Mouse (Mus musculus) cerebellum, adult 8-10 months (tissue): ENCODE data around the gene Tbc1d10b.

Source experiments
- DNase-seq: peaks from one replicate; pipeline ENCODE4 v3.0.0; 2022

Tbc1d10b gene

DNA sequence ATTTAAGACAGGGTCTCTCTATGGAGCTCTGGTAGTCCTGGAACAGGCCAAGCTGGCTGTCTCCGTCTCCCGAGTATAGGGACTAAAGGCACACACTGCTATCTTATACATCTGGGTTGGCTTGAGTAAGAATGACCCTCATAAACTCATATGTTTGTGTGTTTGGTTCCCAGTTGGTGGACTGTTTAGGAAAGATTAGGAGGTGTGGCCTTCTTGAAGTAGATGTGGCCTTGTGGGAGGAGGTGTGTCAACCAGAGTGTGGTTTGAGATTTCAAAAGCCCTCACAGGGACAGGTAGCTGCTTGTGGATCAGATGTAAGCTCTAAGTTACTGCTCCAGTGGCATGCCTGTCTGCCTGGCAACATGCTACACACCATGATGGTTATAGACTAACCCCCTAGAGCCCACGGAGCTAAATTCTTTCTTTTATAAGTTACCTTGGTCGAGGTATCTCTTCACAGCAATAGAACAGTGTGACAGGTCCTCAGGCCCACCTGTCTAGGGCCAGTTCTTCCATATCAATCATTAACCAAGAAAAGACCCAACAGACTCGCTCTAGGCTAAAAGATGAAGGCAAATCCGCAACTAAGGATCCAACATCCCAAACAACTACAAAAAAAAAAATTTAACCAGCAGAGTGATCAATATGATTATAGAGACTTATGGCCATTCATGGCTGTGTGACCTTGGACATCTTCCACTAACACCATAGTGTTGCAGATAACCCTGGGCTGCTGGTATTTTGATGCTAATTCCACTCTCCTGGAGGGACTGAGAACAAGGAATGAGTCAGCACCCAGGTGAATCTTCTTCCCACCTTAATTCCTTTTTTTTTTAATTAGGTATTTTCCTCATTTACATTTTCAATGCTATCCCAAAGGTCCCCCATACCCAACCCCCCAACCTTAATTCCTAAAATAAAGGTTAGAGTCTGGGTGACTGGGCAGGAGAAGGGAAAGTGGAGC is 15.5 kb upstream of the Tbc1d10b start:
- no peak for DNase-seq

DNA sequence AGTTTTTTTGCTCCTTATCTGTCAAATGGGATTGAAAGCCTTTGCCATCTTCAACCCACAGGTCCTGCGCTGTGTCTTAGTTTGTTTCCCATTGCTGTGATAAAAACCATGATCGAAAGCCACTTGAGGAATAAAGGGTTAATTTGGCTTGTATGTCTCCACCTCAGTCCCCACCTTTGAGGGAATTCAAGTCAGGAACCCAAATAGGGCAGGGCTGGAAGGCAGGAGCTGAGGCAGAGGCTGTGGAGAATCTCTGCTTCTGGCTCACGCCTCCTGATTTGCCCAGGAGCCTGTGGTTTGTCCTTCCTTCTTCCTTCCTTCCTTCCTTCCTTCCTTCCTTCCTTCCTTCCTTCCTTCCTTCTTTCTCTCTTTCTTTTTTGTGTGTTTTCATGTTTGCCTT is 14.8 kb upstream of the Tbc1d10b start:
- DNase-seq = no peak

DNA sequence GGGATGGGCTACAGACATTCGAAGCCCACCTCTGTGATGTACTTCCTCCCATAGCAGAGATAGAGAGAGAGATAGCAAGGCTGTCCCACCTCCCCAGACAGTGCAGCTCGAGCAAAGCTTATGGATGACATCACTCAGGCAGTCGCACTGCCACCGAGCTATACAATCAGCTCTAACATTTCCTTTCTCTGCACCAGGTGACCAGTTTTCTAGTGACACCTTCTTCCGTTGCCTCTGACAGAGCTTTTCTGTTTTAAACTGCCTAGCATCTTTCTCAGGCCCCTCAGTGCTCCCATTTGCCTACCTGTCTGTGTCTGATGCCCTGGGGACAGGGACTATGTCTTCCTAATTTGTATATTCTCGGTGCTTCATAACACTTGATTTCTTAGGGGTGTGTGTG is 12.2 kb upstream of the Tbc1d10b start:
- DNase-seq = no peak

DNA sequence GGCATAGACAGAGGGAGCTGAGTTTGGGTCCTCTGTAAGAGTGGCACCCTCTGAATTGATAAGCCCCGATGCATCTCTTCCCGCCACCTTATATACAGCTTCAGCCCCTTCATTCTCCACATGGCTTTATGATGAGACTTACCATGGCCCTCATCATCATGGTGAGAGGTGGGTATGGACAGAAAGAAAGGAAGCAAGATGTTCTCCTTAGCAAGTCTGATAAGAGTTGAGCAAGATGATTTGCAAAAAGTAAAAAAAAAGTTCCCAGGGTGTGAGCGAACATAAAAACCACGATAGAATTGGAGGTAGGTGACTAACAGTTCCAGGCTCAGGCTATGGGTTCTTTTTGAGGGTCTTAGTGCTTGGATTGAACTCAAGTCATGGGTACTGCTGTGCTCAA is 10.4 kb upstream of the Tbc1d10b start:
- DNase-seq = no peak

DNA sequence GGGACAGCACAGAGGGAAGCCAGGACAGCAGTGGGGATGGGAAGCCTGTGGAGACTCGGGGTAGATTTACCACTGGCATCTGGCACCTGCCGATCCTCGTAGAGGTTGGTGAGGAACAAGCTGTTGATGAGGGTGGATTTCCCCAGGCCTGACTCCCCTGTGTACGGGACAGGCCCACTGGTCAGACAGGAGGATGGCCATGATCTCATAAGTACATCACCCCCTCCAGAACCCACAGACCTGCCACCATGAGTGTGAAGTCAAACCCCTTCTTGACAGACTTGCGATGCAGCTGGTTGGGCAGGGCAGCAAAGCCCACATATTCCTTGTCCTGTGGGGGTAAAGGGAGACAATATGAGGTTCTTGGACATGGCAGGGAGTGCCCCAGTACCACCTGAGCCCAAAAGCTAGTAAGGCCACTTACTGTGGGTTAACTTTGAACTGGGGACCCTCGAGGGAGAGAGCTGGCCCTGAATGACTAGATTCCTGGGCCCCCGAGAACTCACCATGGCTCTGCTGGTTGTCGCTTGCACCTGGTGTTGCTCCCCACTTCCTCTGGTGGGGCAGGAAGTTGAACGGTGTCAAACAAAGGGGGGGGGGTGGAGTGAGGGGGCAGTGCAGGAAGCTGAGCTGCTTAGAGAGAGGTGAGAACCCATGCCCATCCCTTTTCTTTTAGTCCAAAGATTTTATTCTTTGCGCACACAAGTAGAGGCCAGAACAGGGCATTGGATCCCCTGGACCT is 9.8 kb upstream of the Tbc1d10b start:
- DNase-seq = no peak

DNA sequence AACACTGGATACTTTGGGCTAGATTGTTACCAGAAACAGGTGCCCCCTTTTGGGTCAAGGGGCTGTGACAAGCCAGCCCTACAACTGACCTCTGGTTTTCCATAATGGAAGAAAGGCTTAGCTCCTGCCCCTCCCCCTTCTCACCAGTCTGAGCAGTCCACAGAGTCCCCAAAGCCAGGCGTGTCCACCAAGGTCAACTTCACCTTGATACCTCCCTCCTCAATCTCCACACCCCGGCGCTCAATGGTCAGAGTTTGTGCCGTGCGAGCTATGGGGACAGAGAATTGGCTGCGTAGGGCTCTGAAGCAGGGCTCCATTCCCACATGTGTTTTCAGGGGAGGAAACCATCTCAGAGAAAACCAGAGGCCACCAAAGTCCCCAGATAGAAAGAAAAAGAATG is 9.2 kb upstream of the Tbc1d10b start:
- DNase-seq = no peak

DNA sequence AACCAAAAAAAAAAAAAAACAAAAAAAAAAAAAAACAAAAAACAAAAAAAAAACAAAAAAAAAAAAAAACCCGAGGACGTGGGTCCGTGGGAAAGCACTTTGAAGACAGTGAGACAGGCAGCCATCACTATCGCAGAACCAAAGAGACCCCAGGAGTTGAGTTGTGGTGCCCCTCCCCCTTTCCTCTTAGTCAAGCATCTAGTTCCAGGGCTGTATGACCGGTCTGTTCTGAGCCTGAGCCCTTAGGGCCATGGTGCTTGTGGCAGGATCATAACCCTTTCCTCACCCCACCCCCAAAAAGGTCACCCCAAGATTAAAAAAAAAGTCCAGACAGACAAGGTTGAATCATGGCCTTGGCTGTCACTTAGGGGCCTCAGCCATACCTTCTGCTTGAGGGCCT is 8.0 kb upstream of the Tbc1d10b start:
- no peak for DNase-seq

GRCm38 (mm10) chr7:127214981-127215871 is 7.0 kb upstream of the Tbc1d10b start:
- peak; percentile 69 for DNase-seq

- no peak for DNase-seq
Measured at GRCm38 (mm10) chr7:127214521-127214920, 6.3 kb upstream of the Tbc1d10b start.

- no peak for DNase-seq
Measured at GRCm38 (mm10) chr7:127213930-127214329, 5.7 kb upstream of the Tbc1d10b start.

- DNase-seq = no peak
Measured at GRCm38 (mm10) chr7:127213485-127213884, 5.2 kb upstream of the Tbc1d10b start.

DNA sequence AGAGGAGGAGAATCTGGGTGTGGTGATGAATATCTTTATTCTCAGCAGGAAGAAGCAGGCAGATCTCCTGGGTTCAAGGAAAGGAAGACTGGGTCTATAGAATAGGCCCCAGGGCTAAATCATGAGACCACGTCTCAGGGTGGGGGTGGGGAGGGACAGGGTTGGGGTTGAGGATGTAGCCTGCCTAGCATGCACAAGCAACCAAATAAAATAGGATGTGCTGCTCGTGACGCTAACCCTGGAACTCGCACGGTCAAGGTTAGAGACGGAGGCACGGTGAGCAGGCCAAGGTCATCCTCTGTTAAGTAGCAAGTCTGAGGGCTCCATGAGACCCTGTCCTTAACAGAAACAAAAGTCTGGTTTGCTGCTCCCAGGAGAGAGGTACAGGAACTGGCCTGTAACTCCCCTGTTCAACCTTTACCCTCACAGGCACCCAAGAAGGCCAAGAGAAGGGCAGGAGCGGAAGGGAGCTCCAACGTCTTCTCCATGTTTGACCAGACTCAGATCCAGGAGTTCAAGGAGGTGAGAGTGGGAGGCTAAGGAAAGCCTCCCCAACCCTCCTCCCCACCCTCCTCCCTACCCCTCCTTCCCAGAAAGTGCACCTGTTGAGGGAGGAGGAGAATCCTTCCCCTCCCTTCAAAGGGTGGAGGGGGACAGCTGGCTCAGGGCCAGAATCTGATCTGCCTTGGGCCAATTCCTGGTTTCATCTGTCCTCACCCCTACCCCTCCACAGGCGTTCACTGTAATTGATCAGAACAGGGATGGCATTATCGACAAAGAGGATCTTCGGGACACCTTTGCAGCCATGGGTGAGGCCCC is 4.4 kb upstream of the Tbc1d10b start:
- no peak for DNase-seq

- no peak for DNase-seq
Measured at GRCm38 (mm10) chr7:127211014-127211745, 2.9 kb upstream of the Tbc1d10b start.

DNA sequence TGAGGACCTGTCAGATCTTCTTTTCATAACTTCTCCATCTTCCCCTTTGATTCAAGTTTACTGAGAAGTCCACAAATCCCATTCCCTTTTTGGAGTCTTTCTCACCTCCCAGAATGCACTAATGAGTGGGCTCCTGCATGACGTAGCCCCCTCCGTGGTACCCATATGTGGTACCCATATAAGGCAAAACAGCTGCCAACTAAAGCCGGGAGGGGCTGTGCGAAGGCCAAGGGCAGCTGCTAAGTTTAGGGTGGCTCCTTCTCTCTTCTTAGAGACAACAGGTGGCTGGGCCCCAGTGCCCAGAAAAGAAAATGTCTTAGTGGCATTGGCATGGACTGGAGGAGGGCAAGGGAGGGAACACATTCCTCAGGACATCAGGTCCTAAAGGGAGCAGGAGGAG is 2.0 kb upstream of the Tbc1d10b start:
- no peak for DNase-seq

GRCm38 (mm10) chr7:127209851-127210250 is 1.6 kb upstream of the Tbc1d10b start:
- no peak for DNase-seq

GRCm38 (mm10) chr7:127208553-127209438 is 528 bp upstream of the Tbc1d10b start, which contains the start of gene Mylpf:
TSS of gene Mylpf (plus strand) at chr7:127208890.
- DNase-seq = peak; percentile 88

DNA sequence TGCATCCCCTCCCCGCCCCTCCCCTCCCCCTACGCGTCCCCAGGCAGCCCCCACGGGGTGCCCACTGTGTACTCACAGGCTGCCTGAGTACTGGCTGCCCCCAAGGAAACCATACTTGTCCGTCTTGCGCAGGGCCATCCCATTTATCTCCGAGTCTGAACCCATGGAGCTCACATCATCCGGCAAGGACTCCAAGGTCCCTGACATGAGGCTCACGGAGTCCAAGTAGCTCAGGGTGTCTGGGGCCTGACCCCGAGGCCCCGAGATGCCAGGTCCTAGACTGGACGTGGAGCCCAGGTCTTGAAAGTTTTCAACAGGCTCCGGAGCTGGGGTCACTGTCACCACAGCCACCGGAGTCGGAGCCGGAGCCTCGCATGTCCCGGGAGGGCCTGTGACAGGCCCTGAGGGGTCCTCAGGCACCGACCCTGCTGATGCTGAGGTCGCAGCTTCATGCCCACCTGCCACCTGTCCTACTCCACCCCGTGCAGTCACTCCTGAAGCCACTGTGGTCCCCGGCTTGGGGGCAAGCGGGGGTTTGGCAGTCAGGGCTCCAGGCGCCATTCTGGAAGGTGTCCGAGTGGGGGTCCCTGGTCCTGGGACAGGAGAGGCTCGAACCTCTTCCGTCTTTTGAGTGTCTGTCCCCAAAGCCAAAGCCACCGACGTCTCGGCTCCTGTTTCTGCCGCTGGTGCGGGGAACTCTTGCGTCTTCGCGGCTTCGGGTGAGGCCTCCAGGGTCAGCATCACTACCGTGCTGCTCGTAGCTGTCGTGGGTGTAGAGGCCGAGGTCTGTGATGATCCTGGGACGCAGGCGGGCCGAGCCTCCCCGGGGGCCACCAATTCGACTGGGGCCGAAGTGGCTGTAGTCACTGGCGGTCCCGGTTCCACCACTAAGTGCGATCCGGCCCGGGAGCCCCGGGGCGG is 634 bp downstream of the Tbc1d10b start:
- DNase-seq = peak; percentile 59

GRCm38 (mm10) chr7:127206606-127207005 is 1.7 kb downstream of the Tbc1d10b start:
- DNase-seq = no peak

DNA sequence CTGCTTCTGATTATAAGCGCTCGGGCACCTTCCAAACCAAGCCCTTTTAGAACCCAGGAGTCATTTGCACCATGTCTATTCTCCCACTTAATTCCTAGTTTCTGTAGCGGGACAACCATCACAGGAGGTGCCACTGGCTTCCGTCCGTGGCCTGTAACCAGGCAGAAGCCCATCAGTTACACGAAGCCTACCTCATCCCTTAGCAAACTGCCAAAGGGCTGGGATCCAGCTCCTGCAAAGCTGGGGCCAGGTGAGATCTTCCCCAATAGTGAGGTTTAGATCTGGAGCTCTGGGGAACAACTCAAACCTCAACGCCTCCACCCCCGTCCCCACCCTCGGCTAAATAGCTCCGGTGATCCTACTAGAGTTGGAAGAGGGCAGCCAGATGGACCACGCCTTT is 11.8 kb downstream of the Tbc1d10b start:
- no peak for DNase-seq
